Mouse (Mus musculus): ENCODE measurements at regions not wholly inside any gene's neighbourhood (a gene's known extent, or its start where the extent isn't known, plus 50 kb on each side); places are given as distances from the start of the nearest gene placed in this dataset.
A peak's percentile ranks its signal among the peaks of the same experiment; 100 is the strongest.
"Not testable (repeated sequence)": the region's sequence is repeated elsewhere in the genome, so short reads cannot be mapped to it uniquely, and the experiment has no call there.

DNA sequence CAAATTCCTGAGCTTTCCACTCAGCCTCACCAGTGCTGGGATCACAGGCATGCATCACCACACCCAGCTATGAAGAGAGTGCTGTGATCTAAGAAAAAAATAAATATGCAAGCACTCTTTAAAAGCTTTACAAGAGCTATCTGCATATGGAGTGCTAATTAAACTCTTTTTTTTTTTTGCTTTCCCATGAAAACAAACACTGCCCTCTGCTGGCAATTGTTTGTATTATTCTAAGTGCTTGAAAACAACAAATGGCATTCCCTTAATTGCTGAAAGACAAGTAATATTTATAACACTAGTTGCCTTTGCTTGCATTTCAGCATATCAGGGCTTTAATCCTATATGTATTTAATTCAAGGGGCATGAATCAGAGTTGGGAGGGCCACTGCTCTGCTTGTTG is 91.8 kb downstream of the 5730507C01Rik start:
- DNase-seq (ENCODE audit: low spot score in 2 of 2): not testable (repeated sequence)

DNA sequence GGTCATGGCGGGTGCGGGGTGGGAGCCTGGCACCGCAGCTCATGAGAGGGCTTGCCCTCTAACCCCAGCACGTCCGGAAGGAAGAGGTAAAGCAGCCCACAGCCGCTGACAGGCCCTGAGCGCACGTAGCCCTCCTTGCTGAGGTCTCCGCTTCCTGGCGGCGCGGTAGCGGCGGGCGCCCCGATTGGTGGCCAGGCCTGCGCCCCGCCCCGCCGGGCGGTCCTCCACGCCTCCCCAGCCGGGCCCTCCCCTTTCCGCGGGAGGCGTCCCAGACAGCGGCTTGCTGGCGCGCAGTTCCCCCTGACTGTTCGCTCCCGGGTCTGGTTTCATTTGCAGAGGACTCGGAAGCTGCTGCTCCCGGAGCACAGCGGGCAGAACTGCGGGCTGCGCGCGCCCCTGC is 95.5 kb downstream of the 5730507C01Rik start:
- peak; percentile 37 to 59 for DNase-seq (ENCODE audit: low spot score in 2 of 2)

DNA sequence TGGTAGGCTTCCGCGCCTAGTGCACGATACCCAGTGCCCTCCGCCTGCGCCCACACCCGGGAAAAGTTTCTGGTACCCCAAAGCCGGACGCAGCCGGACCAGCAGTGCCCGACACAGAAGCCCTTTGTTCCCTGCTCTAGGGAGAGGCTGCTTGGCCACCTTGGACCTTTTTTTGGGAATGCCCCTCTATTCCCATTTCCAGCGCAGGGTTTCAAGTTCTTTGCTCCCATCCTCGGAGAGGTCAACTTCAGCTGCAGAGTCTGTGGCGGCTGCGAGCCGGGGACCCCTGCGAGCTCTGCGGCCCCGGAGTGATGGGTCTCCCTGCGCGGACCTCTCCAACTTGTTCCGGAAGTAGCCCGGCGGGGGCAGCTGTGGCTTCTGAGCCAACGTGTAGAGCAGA is 96.3 kb downstream of the 5730507C01Rik start:
- peak in 1 of 2 experiments; percentile 4 for DNase-seq (ENCODE audit: low spot score in 2 of 2)

All from gastrocnemius, postnatal 4 days (tissue).